Mouse (Mus musculus) megakaryocyte, embryonic 14.5 days (primary cell): Measurements from ENCODE around the gene Cd164l2.

Source experiments
- FLI1 ChIP-seq: IDR thresholded peaks from 2 replicates; pipeline ENCODE4 v1.6.1; 2012; ENCODE audit warnings: low read length, inconsistent platforms, mixed read lengths
- GATA1 ChIP-seq: IDR thresholded peaks from 3 replicates; pipeline ENCODE4 v1.6.1; 2012; ENCODE audit warnings: mixed read lengths, low read length, inconsistent platforms, borderline replicate concordance

DNA sequence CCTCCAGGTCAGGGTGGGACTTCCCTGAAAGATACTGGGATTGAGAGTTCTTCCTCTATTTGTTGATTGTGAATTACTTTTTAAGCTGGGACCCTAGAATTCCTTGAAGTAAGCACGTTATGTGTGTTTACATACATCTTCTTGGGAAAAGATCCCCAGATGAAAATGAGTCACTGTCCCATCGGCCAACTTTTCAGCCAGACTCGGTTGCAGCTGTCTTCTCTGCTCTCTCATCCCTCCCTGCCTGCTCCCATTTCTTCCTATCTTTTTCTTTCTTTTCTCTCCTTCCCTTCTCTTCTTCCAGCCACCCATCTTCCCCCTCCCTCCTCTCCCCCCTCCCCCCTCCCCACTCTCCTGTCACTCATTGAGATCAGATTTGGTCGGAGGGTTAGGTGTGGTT is 16.9 kb upstream of the Cd164l2 start:
- no peak for TF ChIP-seq GATA1
- no peak for TF ChIP-seq FLI1
